Mouse (Mus musculus) ES-Bruce4 (cell line): Measurements from ENCODE around the gene Olfr430.

ENCODE experiments used
- CTCF ChIP-seq: IDR thresholded peaks from one replicate; pipeline ENCODE4 v1.8.1; 2011; ENCODE audit warnings: low read depth, low read length
- EP300 ChIP-seq: IDR thresholded peaks from 2 replicates; pipeline ENCODE4 v1.6.1; 2011; ENCODE audit warnings: low read depth, low read length; ENCODE audit not compliant: insufficient read depth
- POLR2A ChIP-seq: IDR thresholded peaks from one replicate; pipeline ENCODE4 v1.8.1; 2011; ENCODE audit warnings: low read length; ENCODE audit not compliant: insufficient read depth

GRCm38 (mm10) chr1:174040523-174041177 lies 25.8 kb upstream of the Olfr430 start, which contains the start of gene Olfr433:
- TF ChIP-seq CTCF (no peak), POLR2A (no peak), EP300 (no peak)
